Mouse (Mus musculus): Measurements from ENCODE around the gene Srpk2.

Gene Srpk2

DNA sequence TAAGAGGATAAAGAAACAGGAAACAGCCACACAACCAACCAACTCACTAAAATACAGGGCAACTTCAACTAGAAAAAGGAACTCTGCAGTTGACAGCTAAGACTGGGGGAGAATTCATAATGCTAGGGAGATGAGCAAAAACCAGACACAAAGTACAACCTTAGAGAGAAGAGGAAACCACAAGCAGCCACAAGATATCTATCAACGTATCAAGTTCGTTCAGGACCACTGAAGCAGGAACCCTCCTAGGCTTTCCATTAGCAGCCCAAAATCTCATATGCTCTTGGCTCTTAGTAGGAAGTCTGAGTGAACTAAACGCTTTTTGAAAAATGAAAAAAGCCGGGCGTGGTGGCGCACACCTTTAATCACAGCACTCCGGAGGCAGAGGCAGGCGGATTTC is 47.1 kb downstream of the Srpk2 start:
- CTCF ChIA-PET, result interaction anchor here in 1 of 4 experiments (0.6 kb wide), 1 partner anchor 21 kb away, joined by 10 read pairs; no protein-coding TSS in a partner anchor
- POLR2A ChIA-PET, result interaction anchor here in 2 of 4 experiments (0.8 to 1.7 kb wide), 3 partner anchors 9 to 11 kb away, joined by 3 to 7 read pairs (median 4); no protein-coding TSS in a partner anchor

DNA sequence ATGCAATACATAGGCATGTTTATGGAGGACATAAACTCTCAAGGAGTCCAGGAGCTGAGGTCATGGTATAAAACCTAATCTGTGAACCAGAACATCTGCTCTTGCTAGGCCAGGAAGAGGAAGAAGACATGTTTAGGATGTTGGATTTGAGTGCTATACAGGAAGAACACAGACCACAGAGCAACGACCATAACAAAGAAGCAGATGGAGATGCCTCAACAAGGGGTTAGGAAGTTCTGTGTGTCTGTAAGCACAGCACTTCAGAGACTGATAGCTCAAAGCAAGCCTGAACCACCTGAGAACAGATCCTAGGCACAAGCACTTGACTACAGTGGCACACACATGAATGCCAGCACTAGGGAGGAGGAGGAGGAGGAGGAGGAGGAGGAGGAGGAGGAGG is 52.9 kb downstream of the Srpk2 start:
- ChIA-PET POLR2A (interaction anchor here in 2 of 4 experiments (0.6 to 2.4 kb wide), 8 partner anchors 7 to 197 kb away, joined by 3 to 7 read pairs (median 4); partner anchors contain the start of gene Kmt2e (in 1 of the 2)), CTCF (interaction anchor here in 2 of 4 experiments (0.6 kb wide), 2 partner anchors 11 to 129 kb away, joined by 5 to 14 read pairs; no protein-coding TSS in a partner anchor)

DNA sequence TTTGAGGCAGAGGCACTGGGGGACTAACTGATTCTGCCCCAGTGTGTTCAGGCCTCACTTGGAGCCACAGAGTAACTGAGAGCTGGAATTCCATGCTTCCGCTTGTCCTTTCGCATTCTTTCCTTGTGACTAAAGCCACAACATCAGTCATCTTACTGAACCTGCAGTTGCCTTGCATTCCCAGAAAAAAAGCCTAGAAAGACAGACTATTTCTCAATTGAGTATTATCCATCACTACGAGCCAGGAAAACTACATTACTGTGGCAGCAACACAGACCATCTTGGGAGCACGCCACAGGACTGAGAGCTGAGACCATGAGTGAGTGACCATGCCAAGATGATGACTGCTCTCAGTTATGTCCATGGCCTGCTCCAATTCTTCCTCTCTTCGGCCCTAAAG is 57.2 kb downstream of the Srpk2 start:
- ChIA-PET CTCF (no interaction called here), POLR2A (interaction anchor here in 1 of 4 experiments (1.0 to 3.0 kb wide), 4 partner anchors 12 to 99 kb away, joined by 3 to 13 read pairs (median 4); no protein-coding TSS in a partner anchor)

DNA sequence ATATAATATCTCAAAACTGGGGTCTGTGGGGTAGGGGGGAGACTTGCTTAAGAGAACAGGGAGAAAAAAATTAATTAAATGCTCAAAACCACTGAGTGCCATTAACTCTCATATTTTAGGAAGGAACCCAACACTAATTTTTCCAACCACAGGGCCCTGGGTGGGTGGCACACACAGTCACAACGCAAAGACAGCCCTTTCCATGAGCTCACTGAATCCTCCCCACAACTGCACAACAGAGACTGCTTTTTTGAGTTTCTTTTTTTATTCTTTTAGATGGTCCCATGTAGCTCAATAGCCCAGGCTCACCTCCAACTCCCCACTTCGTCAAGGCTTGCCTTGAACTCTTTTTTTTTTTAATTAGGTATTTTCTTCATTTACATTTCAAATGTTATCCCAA is 58.2 kb downstream of the Srpk2 start:
- CTCF ChIA-PET, result no interaction called here
- POLR2A ChIA-PET, result interaction anchor here in 1 of 4 experiments (0.5 to 3.0 kb wide), 4 partner anchors 11 to 71 kb away, joined by 3 to 13 read pairs (median 4); no protein-coding TSS in a partner anchor

DNA sequence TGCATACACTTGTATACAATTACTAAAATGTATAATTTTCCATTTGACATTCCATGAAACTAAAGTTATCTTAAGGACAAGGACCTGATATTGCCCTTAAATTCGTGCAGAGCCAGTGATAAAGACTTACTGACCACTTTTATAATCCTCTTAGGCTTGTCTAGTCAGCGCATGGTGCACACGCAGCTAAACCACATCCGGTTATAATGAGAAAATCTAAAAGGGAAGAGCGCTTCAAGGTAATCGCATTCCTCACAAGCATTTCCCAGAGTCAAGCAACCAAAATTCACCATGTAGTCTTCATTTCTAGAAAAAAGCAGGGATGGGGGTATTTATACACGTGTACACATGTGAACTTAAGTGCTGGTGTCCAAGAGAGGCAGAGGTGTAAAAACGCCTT is 63.8 kb downstream of the Srpk2 start:
- ChIA-PET CTCF (interaction anchor here in 1 of 4 experiments (0.7 kb wide), 1 partner anchor 1998 kb away, joined by 3 read pairs; no protein-coding TSS in a partner anchor), POLR2A (interaction anchor here in 2 of 4 experiments (0.6 to 1.2 kb wide), 3 partner anchors 10 to 544 kb away, joined by 3 to 7 read pairs (median 3); no protein-coding TSS in a partner anchor)

DNA sequence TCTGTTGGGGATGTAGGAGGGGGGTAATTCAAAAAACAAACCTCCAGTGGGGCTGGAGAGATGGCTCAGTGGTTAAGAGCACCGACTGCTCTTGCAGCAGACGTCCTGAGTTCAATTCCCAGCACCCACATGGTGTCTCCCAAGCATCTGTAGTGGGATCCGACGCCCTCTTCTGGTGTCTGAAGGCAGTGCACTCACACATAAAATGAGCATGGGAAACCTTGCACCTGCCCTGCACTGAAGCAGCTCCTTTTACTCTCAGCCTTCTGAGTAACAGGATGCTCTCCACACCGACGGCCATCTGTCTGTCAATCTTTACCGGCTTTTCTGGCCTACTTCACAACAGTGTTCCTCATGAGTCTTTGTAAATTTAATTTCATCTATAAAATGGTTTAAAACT is 65.8 kb downstream of the Srpk2 start:
- POLR2A ChIA-PET, result interaction anchor here in 2 of 4 experiments (0.6 to 1.1 kb wide), 3 partner anchors 10 to 22 kb away, joined by 3 to 4 read pairs (median 3); no protein-coding TSS in a partner anchor
- CTCF ChIA-PET, result interaction anchor here in 1 of 4 experiments (1.0 kb wide), 1 partner anchor 22 kb away, joined by 3 read pairs; no protein-coding TSS in a partner anchor

DNA sequence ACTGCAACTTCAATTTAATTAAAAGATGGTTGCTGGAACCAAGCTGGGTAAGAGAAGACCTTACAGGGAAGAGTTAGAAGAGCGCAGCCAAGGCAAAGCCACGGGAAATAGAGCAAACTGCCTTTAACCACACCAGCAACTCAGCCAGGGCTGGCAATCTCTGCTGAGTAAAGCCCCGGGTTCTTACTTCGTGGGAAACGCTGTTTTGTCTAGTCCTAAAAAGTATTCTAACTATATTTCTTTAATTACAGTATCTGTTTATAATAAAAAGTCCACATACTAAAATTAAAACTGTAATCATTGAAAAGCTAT is 67.4 kb downstream of the Srpk2 start:
- CTCF ChIA-PET, result no interaction called here
- POLR2A ChIA-PET, result interaction anchor here in 1 of 4 experiments (0.6 kb wide), 1 partner anchor 28 kb away, joined by 4 read pairs; no protein-coding TSS in a partner anchor

DNA sequence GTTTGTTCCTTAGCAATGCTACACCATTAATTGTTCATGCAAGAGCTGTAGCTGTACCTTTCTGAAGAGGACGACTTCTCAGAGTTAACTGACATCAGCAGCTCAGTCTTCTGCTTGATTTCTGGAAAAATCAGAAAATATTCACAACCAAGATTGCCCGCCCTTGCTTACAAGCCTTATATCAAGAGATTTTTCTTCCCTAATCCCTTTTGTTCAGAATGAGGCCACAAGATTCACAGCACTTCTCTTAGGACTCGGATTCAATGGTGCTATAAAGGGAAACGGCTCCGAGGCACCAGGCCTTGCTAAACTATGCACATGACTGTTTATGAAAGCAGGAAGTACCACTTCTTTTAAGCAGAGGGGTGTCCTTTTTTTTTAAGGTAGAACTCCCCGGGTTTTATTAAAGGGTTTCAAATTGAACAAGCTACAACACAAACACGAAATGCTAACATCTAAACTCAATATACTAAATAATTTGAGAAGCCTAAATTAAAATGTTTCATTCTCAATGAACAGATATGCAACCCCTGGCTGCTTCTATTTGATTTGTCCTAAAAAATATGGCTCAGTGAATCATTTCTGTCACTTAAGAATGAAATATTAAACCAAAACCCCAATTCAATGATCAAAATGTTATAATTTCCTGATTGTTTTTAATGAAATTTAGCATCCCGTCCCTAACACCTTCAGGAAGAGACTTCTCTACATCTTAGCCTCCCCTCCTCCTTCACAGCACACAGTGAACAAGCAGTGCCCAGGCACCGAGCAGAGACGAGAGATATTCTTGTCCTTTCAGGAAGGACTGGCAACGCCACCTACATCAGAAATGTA is 67.9 kb downstream of the Srpk2 start:
- ChIA-PET CTCF (interaction anchor here in 2 of 4 experiments (0.6 to 1.2 kb wide), 4 partner anchors 9 to 1636 kb away, joined by 3 to 10 read pairs (median 4); no protein-coding TSS in a partner anchor), POLR2A (interaction anchor here in 2 of 4 experiments (0.6 to 2.7 kb wide), 3 partner anchors 13 to 27 kb away, joined by 4 to 8 read pairs (median 6); no protein-coding TSS in a partner anchor)

DNA sequence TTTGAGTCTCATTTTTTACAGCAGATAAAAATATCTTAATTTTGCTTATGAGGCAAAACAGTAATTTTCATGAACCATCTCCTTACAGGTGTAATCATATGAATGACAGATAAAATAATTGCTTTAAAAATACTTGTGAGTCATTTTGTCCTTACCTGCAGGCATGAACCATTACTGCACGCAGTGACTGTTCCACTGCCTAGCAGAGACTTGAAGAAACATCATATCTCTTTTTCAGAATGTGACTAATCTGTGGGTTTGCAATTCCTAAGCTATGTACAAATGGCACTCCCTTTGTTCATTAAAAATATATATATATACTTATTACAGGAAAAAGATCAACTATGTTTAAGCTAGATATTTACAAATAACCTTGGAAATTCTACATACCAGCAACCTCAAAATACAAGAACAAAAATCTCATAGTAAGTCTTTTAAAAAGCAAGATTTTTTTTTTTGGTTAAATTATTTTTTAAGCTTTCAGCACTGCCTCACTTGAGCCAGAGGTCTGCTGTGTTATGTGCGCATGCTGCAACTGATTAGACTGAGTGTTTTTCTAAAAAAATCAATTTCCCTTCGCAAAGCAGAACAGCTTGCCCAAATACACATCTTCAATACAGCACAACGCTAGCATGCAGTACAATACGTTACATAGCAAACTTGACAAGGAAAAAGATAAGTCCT is 68.7 kb downstream of the Srpk2 start:
- ChIA-PET CTCF (interaction anchor here in 3 of 4 experiments (0.6 to 1.2 kb wide), 6 partner anchors 8 to 1635 kb away, joined by 3 to 10 read pairs (median 4); no protein-coding TSS in a partner anchor), POLR2A (interaction anchor here in 2 of 4 experiments (0.8 to 2.7 kb wide), 3 partner anchors 13 to 112 kb away, joined by 3 to 8 read pairs (median 6); no protein-coding TSS in a partner anchor)

DNA sequence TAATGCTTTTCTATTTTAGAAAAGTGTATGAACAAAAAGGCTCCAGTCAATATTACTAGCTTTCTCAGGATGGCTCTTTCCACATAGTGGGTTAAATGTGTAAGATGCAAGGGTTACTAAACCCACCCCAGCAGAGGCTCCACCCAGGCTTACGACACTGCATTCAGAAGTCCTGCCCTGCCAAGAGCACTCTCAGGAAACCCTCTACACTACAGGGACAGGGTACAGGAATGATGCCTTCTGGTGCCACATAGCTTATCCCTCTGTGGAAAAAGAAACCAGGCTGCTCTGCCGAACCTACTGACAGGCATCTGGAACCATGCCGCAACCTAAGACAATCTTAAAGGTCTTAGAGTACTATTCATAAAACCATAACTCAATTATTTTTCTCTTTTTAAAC is 71.6 kb downstream of the Srpk2 start:
- ChIA-PET POLR2A (interaction anchor here in 2 of 4 experiments (1.1 to 2.1 kb wide), 4 partner anchors 10 to 35 kb away, joined by 3 to 11 read pairs (median 4); no protein-coding TSS in a partner anchor), CTCF (interaction anchor here in 1 of 4 experiments (0.5 kb wide), 1 partner anchor 26 kb away, joined by 3 read pairs; no protein-coding TSS in a partner anchor)

DNA sequence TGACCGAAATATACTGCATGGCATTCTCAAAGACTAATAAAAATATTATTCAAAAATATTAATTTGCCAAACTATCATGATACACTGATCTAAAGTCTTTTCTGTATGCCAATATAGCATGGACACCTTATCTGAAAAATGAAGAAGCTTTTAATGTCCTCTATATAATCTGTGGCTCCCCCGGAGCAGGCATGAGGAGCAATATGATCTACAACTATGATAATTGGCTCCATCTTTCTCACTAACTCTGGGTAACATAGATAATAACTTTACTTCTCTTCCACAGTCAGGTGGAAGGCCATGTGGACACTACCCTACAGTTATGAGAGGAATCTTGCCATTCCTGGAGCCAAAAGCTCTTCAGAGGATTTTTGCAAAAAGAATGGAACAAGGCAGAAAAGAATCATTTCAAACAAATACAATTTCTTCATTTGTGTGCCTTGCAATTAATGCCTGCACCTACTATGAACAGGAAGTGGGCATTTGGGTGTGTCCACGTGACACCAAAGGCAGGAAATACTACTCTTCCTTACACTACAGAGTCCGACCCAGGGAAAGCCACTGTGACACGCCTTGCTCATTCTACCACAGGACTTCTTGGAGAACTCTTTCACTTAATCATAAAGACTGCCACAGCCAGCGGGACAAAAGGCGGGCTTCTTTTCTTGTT is 80.2 kb downstream of the Srpk2 start:
- ChIA-PET CTCF (no interaction called here), POLR2A (interaction anchor here in 1 of 4 experiments (0.6 to 2.9 kb wide), 11 partner anchors 8 to 185 kb away, joined by 3 to 11 read pairs (median 4); partner anchors contain the start of gene Kmt2e)

DNA sequence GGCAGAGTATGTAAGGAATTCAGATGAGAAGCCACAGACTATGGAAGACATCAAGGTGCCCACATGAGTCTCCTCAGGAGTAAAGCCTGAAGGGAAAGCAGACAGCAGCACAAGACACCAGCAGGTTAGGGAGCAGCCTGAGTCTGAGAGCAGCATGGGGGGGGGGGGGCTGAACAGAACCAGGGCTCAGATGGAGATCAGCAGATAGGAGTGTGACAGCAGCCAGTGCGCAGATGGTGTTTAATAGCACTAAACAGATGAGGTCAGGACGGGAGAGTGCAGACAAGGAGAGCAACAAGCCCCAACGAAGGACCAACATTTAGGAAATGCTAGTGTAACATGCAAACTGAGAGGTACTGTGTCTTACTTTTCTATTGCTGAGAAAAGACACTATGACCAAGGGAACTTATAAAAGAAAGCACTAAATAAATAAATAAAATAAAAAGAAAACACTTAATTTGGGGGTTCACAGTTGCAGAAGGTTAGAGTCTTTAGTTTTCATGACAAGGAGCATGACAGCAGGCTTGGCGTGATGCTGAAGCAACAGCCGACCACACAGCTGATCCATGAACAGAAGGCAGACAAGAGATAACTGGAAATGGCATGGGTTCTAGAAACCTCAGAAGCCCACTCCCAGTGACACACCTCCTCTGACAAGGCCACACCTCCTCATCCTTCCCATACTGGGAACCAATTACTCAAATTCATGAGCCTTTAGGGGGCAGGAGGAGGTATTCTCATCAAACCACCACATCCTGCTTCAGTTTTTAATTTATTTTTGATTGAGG is 84.5 kb downstream of the Srpk2 start:
- ChIA-PET CTCF (no interaction called here), POLR2A (no interaction called here)

DNA sequence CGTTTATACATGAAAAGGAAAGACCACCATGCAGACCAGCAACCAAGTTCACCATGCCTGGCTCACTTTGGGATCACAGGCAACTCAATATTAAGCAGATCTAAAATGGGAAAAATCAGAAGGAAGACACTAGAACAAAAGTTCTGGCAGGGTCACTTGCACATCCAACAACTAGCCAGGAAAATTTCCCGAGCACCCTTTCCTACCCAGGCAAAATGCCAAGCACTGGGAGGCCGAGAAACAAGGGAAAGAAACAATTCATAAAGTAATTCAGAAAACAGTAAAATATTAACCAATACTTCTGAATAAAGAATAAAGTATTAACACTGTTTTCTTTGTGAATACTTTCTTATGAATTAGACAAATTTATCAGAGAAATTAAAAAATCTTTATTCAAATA is 85.2 kb downstream of the Srpk2 start:
- ChIA-PET CTCF (no interaction called here), POLR2A (interaction anchor here in 3 of 4 experiments (0.8 to 1.2 kb wide), 5 partner anchors 11 to 181 kb away, joined by 3 to 6 read pairs (median 3); no protein-coding TSS in a partner anchor)

DNA sequence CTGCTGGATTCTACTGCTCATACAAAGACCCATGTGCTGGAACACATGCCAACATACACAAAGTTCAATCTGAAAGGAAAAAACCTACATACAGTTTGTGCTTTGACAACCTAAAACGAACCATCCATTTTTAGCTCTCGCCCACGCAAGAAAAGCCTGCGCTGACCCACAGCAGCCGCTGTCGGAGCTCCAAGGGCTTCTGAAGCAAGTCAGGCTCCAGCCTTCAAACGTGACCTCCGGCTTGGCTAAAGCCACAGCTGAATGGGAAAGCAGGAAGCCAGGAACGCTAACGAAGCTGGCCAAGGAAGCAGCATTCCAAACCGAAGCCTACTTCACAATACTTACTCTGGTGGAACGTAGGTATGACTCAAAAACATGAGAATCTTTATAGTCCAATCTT is 85.9 kb downstream of the Srpk2 start:
- ChIA-PET POLR2A (interaction anchor here in 3 of 4 experiments (0.8 to 1.2 kb wide), 6 partner anchors 11 to 180 kb away, joined by 3 to 6 read pairs (median 4); no protein-coding TSS in a partner anchor), CTCF (interaction anchor here in 1 of 4 experiments (0.5 kb wide), 1 partner anchor 373 kb away, joined by 7 read pairs; no protein-coding TSS in a partner anchor)

DNA sequence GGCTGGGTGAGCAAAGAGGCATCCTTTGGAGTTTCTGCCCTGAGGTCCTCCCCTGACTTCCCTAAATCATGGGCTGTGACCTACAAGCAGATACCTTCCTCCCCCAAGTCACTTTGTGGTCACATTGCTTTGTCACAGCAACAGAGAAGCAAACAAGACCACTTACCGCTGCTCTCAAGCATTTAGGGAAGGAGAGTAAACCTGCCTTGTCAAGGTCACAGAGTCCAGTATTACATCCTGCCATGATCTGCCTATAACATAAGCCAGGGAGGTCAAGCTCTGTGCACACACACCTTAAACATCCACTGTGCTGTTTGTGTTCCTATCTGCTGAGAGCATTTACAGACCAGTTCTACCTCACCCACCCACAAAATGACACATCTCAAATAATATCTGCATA is 86.4 kb downstream of the Srpk2 start:
- POLR2A ChIA-PET, result interaction anchor here in 2 of 4 experiments (1.0 to 1.2 kb wide), 4 partner anchors 10 to 180 kb away, joined by 3 to 6 read pairs (median 4); no protein-coding TSS in a partner anchor
- CTCF ChIA-PET, result interaction anchor here in 1 of 4 experiments (0.5 kb wide), 1 partner anchor 373 kb away, joined by 7 read pairs; no protein-coding TSS in a partner anchor

DNA sequence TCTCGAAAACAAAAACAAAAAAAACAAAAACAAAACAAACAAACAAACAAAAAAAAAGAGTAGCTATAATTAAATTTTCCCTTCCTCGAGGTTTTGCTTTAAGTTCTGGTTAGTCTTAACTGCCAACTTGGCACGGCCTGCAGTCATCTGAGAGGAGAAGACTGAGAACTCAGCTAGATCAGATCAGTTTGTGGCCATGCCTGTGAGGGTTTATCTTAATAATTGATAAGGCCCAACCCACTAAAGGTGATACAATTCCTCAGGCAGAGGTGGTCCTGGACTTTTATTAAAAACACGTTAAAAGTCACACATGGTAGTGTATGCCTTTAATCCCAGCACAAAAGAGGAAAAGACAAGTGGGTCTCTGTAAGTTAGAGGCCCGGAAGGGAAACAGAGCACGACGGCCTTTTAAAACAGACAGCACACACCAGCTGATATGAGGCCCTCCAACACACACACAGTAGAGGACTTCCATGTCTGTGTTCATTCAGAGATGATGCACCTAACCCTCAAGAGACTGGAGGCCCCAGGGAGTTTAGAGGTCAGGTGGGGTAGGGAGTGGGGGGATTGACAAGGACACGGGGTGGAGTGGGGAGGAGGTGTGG is 87.1 kb downstream of the Srpk2 start:
- CTCF ChIA-PET, result interaction anchor here in 1 of 4 experiments (0.5 kb wide), 1 partner anchor 98 kb away, joined by 3 read pairs; no protein-coding TSS in a partner anchor

More for the DNA sequence above, 87.1 kb downstream of the Srpk2 start:
- POLR2A ChIA-PET, result interaction anchor here in 3 of 4 experiments (0.5 to 2.8 kb wide), 11 partner anchors 9 to 1045 kb away, joined by 3 to 12 read pairs (median 4); partner anchors contain the start of gene Kmt2e (in 2 of the 3)

Data from embryonic stem cell, embryonic (primary cell).